Mouse (Mus musculus) myocyte (in vitro differentiated cells): ENCODE results near the gene Spocd1. TPM values are rescaled to one million over a fixed set of nuclear protein-coding genes. Genes with fewer than 3 reads are reported as not detected.

ENCODE experiments used
- H3K27me3 ChIP-seq: one replicate; pipeline ENCODE4 v1.6.1; 2011; ENCODE audit not compliant: control insufficient read depth, insufficient read depth, insufficient read length
- H3K36me3 ChIP-seq: one replicate; pipeline ENCODE4 v1.6.1; 2011; ENCODE audit not compliant: control insufficient read depth, insufficient read depth
- H3K4me2 ChIP-seq: one replicate; pipeline ENCODE4 v1.6.1; 2011; ENCODE audit warnings: low read depth, control low read depth
- H3K4me3 ChIP-seq: one replicate; pipeline ENCODE4 v1.5.1; 2011; ENCODE audit warnings: mild to moderate bottlenecking, control low read depth, moderate library complexity
- H3K79me2 ChIP-seq: one replicate; pipeline ENCODE4 v1.6.1; 2011; ENCODE audit not compliant: control insufficient read depth, insufficient read depth
- H3ac ChIP-seq: one replicate; pipeline ENCODE4 v1.6.1; 2011; ENCODE audit not compliant: control insufficient read depth, insufficient read length
- CEBPB ChIP-seq: IDR thresholded peaks from 2 replicates; pipeline ENCODE4 v1.6.1; 2011; ENCODE audit warnings: mild to moderate bottlenecking, moderate library complexity; ENCODE audit not compliant: poor library complexity, insufficient read depth, severe bottlenecking
- E2F4 ChIP-seq: IDR thresholded peaks from one replicate; pipeline ENCODE4 v1.6.1; 2011; ENCODE audit warnings: mild to moderate bottlenecking, control low read depth, moderate library complexity; ENCODE audit not compliant: insufficient read depth
- MAX ChIP-seq: IDR thresholded peaks from one replicate; pipeline ENCODE4 v1.6.1; 2011; ENCODE audit warnings: low read depth, mild to moderate bottlenecking, control low read depth
- MYOD1 ChIP-seq, 3 experiments: IDR thresholded peaks; one replicate each; pipeline ENCODE4 v1.6.1; 2011; ENCODE audit warnings: control low read depth in 2 of 3, low read depth in 2 of 3, mild to moderate bottlenecking in 2 of 3, moderate library complexity in 1 of 3; ENCODE audit not compliant: insufficient read length in 2 of 3, control insufficient read depth in 1 of 3
- MYOG ChIP-seq, 3 experiments: IDR thresholded peaks; one replicate each; pipeline ENCODE4 v1.6.1; 2011; ENCODE audit warnings: control low read depth in 2 of 3, low read depth in 2 of 3, mild to moderate bottlenecking in 2 of 3; ENCODE audit not compliant: insufficient read length in 2 of 3, control insufficient read depth in 1 of 3, insufficient read depth in 1 of 3
- POLR2A ChIP-seq: IDR thresholded peaks from one replicate; pipeline ENCODE4 v1.6.1; 2011; ENCODE audit warnings: low read depth, mild to moderate bottlenecking, control low read depth, moderate library complexity; ENCODE audit not compliant: insufficient read length
- POLR2AphosphoS2 ChIP-seq: IDR thresholded peaks from one replicate; pipeline ENCODE4 v1.6.1; 2011; ENCODE audit warnings: low read depth, control low read depth; ENCODE audit not compliant: insufficient read length
- REST ChIP-seq: IDR thresholded peaks from one replicate; pipeline ENCODE4 v1.6.1; 2011; ENCODE audit warnings: mild to moderate bottlenecking, control low read depth, moderate library complexity; ENCODE audit not compliant: insufficient read depth, insufficient read length
- SRF ChIP-seq: IDR thresholded peaks from one replicate; pipeline ENCODE4 v1.6.1; 2011; ENCODE audit warnings: low read depth; ENCODE audit not compliant: control insufficient read depth, insufficient read length
- TCF12 ChIP-seq: IDR thresholded peaks from one replicate; pipeline ENCODE4 v1.6.1; 2011; ENCODE audit warnings: mild to moderate bottlenecking, control low read depth; ENCODE audit not compliant: poor library complexity, insufficient read depth, severe bottlenecking
- TCF3 ChIP-seq: IDR thresholded peaks from one replicate; pipeline ENCODE4 v1.6.1; 2011; ENCODE audit warnings: low read depth, control low read depth; ENCODE audit not compliant: insufficient read length
- USF1 ChIP-seq: IDR thresholded peaks from one replicate; pipeline ENCODE4 v1.6.1; 2011; ENCODE audit warnings: low read depth, mild to moderate bottlenecking, control low read depth, moderate library complexity
- polyA plus RNA-seq: library from polyadenylated mRNA; unstranded; fragments of >200 nt; fragmentation: generic; extraction: Trizol; gene quantifications from one replicate; pipeline ENCODE4 v1.2.1, GENCODE M21; 2012; ENCODE audit warnings: missing spikeins

The Spocd1 gene
- polyA plus RNA-seq, 1 experiment = not detected

DNA sequence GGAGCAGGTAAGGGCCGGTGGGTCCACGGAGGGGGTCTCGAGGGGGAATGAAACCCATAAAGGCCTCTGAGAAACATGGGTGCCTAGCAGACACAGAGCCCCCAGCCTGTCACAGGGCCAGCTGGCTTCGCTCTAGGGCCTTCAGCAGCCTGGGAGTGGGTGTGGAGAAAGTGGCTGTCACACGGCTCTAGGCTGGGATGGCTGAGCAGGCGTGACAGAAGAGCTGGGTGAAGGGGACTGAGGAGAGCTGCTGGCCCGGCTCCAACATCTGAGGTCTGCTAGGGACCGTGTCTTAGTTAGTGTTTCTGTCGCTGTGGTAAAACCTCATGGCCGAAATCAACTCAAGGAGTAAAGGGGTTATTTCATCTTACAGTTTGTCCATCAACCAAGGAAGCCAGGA is 73.1 kb downstream of the Spocd1 start:
- H3K79me2 ChIP-seq = no peaks in the 10 kb centered on the region
- no peak overlapping the region for H3K4me3 ChIP-seq
- H3K27me3 ChIP-seq = peaks cover 33% of the 10 kb centered on the region
- TF ChIP-seq TCF3 (no peak), MAX (no peak)
- no peaks in the 10 kb centered on the region for H3K36me3 ChIP-seq
- no peak overlapping the region for H3ac ChIP-seq
- H3K4me2 ChIP-seq = no peak overlapping the region

GRCm38 (mm10) chr4:130005593-130005992 is 76.5 kb downstream of the Spocd1 start:
- no peaks in the 10 kb centered on the region for H3K36me3 ChIP-seq
- H3K4me2 ChIP-seq = no peak overlapping the region
- TF ChIP-seq TCF12 (no peak), MAX (no peak), USF1 (no peak), POLR2A (no peak), MYOD1 (IDR thresholded peaks at IDR 0.05; ENCODE audit: control insufficient read depth in 1 of 3, insufficient read length in 2 of 3, low read depth in 2 of 3) (no peak), MYOG (IDR thresholded peaks at IDR 0.05; ENCODE audit: control insufficient read depth in 1 of 3, insufficient read depth in 1 of 3, insufficient read length in 2 of 3, low read depth in 2 of 3) (no peak), REST (no peak), POLR2AphosphoS2 (no peak), TCF3 (no peak), CEBPB (no peak), SRF (no peak), E2F4 (no peak)
- no peak overlapping the region for H3K4me3 ChIP-seq
- H3ac ChIP-seq = no peak overlapping the region
- H3K27me3 ChIP-seq = peaks cover 56% of the 10 kb centered on the region
- no peaks in the 10 kb centered on the region for H3K79me2 ChIP-seq

DNA sequence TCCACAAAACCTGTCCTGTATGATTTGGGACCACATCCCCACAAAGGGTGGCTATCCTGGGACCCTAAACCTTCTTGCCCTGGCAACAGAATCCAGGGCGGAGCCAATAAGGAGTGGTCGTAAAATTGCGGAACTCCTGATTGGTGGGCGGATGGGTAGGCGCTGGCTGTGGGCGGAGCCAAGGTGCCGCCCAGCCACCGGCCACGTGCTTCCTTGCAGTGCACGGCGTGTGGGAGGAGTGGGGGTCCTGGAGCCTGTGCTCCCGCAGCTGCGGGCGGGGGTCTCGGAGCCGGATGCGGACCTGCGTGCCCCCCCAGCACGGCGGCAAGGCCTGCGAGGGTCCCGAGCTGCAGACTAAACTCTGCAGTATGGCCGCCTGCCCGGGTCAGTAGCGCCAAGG is 77.5 kb downstream of the Spocd1 start:
- H3K4me2 ChIP-seq = no peak overlapping the region
- H3ac ChIP-seq = no peak overlapping the region
- TF ChIP-seq SRF = no peak
- H3K79me2 ChIP-seq = no peaks in the 10 kb centered on the region
- H3K36me3 ChIP-seq = no peaks in the 10 kb centered on the region
- no peak overlapping the region for H3K4me3 ChIP-seq
- peaks cover 64% of the 10 kb centered on the region for H3K27me3 ChIP-seq

Other genes with a start within 250 kb of the Spocd1 start
- 9.7 TPM for gene Tmem39b, start 232.4 kb upstream of the Spocd1 start, polyA plus RNA-seq
- 40.4 TPM for gene Khdrbs1, start 186.9 kb upstream of the Spocd1 start, polyA plus RNA-seq
- gene Ptp4a2, start 118.0 kb upstream of the Spocd1 start, polyA plus RNA-seq = 138 TPM
- gene Adgrb2, start 55.6 kb downstream of the Spocd1 start, polyA plus RNA-seq = 0.08 TPM
- gene Col16a1, start 118.6 kb downstream of the Spocd1 start, polyA plus RNA-seq = 13.9 TPM
- gene Pef1, start 173.3 kb downstream of the Spocd1 start, polyA plus RNA-seq = 62.4 TPM
- not detected for gene Hcrtr1, start 210.1 kb downstream of the Spocd1 start, polyA plus RNA-seq
- 1.6 TPM for gene Tinagl1, start 245.9 kb downstream of the Spocd1 start, polyA plus RNA-seq